Mouse (Mus musculus): ENCODE measurements at regions not wholly inside any gene's neighbourhood (a gene's known extent, or its start where the extent isn't known, plus 50 kb on each side); places are given as distances from the start of the nearest gene placed in this dataset.

DNA sequence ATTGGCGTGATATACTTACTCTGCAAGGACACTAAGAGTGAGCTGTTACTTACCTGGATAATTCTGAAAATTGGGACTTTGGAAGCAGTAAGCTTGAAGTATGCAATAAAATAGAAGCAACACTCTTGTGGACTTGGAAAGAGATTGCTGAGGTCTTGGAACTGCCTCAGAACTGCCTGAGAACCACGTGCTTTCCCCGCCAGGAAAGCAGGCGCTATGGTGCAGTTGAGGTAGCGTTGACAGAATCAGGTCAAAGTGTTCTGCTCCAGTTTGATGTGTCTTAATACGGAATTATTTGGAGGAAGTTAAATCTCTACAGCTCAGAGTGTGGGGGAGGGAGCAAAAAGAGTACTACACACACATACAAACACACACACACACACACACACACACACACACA lies 102.8 kb upstream of the Gm11146 start:
- DNase-seq (ENCODE audit: low read depth, low spot score): no peak

DNA sequence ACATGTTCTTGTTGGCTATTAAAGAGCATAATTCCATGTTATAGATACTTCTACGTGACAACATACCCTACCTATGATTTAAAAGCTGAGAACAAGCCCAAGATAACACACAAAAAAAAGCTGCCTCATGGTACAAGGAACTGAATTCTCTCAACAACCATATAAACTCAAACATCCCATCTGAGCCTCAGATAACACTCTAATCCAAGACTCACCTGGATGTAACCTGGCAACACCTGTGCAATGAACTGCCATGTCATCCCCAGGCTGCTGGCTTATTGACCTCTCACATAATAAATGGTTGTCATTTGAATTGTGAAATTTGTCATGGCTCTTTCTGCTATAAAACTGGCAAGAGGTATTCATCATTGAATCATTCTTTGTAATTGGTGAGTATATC lies 93.5 kb upstream of the Gm11146 start:
- DNase-seq (ENCODE audit: low read depth, low spot score): no peak

GRCm38 (mm10) chr16:77687056-77687839 lies 85.4 kb upstream of the Gm11146 start:
- no peak for DNase-seq (ENCODE audit: low read depth, low spot score)

- DNase-seq (ENCODE audit: low read depth, low spot score): no peak
Observed at GRCm38 (mm10) chr16:77685651-77686190, 83.8 kb upstream of the Gm11146 start.

GRCm38 (mm10) chr16:77684521-77684920 lies 82.6 kb upstream of the Gm11146 start:
- no peak for DNase-seq (ENCODE audit: low read depth, low spot score)

GRCm38 (mm10) chr16:77679234-77679633 lies 77.3 kb upstream of the Gm11146 start:
- DNase-seq (ENCODE audit: low read depth, low spot score): no peak

DNA sequence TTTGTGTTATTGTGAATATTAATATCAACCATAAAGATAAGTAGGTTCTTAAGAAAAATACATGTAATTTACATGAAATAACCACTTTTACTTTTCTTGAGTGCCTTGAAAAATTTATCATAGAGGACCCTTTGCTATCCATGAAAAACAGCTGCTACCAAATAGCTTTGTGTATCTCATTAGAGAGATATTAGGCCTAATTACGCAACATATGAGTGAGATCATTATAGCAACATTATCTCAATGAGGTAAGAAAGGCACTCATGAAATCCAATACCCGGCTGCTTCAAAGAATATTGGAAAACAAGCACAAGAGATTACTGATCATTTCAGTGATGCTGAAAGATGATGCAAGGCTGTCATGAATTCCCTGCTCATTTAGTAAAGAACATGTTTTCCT lies 74.9 kb upstream of the Gm11146 start:
- no peak for DNase-seq (ENCODE audit: low read depth, low spot score)

- DNase-seq (ENCODE audit: low read depth, low spot score): no peak
Observed at GRCm38 (mm10) chr16:77675885-77676597, 74.1 kb upstream of the Gm11146 start.

- DNase-seq (ENCODE audit: low read depth, low spot score): no peak
Observed at GRCm38 (mm10) chr16:77671253-77671652, 69.4 kb upstream of the Gm11146 start.

GRCm38 (mm10) chr16:77665781-77666180 lies 63.9 kb upstream of the Gm11146 start:
- no peak for DNase-seq (ENCODE audit: low read depth, low spot score)

DNA sequence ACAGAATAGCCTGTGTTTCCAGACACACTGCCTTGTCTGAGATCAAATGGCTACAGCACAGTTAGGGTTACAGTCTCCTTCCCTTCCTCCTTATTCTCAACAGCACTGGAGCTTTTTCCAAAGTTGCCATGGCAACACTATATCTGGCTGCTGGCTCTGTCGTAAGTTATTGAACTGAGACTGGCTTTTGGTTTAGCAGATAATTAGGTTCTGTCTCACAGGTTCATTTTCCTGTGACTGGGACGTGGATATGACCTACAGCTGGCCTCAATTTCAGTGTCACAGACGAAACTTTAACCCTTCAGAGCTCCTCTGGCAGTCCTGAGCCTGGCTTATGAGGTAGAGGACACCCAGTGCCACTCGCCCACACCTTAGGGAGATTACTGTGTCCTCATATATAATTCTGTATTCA lies 60.2 kb upstream of the Gm11146 start:
- no peak for DNase-seq (ENCODE audit: low read depth, low spot score)

DNA sequence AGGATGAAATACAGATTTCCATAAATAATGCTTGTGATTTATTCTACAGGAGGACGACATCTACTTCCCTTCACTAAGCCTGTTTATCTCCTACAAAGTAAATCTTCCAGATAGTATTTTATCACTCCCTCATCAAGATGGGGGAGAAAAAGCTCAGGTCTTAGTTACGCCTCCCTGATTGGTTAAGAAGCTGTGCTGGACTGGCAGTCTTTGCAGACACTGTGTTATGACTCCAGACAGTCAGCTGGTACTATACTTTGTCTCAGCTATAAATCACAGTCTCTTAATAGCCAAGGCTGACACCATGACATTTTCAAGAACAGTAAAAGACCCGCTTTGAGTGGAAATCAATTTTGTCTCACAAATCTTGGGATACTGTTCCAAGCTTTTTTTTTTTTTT lies 51.4 kb upstream of the Gm11146 start:
- no peak for DNase-seq (ENCODE audit: low read depth, low spot score)
